Mouse (Mus musculus) liver, postnatal 0 days (tissue): ENCODE data around the gene Kif5c.

ENCODE experiments used
- CTCF ChIP-seq: sonication (generic); IDR thresholded peaks from 2 replicates; pipeline ENCODE4 v1.5.1; 2016; ENCODE audit warnings: antibody characterized with exemption, low read depth
- EP300 ChIP-seq: IDR thresholded peaks from 2 replicates; pipeline ENCODE4 v1.6.1; 2016; ENCODE audit warnings: antibody characterized with exemption, low read depth, mild to moderate bottlenecking

DNA sequence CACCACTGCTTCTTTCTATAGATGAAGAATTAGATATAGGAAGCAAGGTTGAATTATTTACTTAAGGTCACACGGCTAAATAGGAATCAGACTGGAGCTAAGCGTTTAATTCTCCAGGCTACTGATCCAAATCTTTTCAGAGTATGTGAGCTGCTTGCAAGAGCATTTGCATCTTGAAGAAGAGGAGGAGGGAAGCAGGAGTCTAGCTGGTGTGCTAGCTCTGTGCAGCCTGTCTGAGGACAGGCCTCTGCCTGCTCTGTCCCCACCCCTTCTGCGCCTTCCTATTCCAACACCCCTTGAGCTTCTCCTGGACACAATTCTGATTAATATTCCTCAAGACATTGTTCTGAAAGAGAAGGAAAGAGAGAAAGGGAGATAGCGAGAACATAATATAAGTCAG lies 123.8 kb downstream of the Kif5c start:
- TF ChIP-seq CTCF, result no peak
- TF ChIP-seq EP300, result no peak
